Mouse (Mus musculus) thymus, postnatal 4 days (tissue): ENCODE measurements around the gene Pprc1.
A peak's percentile ranks its signal among the peaks of the same experiment; 100 is the strongest.

Experiments
- DNase-seq: peaks from one replicate; pipeline ENCODE4 v3.0.0; 2021

The Pprc1 gene

GRCm38 (mm10) chr19:46044271-46044992 is at the start of gene Pprc1:
Pprc1 (plus strand) TSS chr19:46044886.
- no peak for DNase-seq

DNA sequence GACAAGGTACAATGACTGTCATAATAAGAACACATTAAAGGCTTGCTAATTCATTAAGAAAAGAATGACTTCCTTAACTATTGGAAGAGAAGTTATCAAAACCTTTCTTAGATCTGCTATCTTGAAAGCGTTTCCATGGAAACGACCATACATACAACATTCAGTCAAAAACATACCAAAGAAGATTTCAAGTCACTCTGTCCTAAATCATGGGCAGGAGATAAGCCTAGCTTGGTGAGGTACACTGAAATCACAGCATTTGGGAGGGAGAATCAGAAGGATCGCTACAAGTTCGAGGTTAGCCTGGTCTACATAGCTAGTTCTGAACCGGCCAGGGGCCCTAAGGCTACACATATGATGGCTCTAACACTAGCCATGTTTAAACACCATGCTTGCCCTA is 47.3 kb upstream of the Pprc1 start:
- DNase-seq: no peak

DNA sequence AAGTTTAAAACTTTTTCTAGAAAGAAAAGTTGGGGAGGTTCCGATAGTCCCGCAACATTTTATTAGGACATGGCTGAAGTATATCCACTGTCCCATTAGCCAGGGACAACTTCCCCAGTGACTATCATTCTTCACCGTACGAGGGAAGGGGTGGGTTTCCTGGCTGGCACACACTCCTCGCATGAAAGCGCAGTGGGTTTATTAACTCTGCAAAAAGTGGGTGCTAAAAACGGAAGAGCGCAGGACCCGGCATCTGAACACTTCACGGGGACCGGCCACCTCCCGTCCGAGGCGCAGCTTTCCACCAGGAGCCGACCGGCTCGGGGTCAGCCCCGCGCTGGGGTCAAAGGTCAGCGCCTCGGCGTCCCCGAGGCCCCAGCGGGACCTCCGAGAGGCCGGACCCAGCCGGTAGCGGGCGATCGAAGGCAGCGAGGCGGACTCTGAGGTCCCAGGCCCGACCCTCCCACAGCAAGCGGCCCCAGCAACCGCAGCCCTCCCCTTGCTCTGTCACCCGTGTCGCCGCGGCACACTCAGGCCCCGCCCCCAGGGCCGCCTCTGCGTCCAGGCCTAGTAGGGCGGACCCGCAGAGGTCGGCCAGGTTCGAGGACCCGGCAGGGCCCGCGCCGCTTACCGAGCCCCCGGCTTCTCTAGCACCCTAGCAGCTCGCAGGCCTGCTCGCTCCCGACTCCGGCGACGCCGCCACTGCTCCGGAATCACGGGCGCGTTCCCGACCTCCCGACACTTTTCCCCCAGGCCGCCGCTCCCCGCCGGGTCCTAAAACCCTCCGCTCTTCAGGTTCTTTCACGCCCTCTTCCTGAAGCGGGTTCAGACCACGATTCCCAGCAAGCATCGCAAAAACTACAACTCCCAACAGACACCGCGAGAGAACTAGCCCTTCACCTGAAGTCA is 46.6 kb upstream of the Pprc1 start, which contains the start of gene Armh3:
Armh3 (minus strand) TSS at position 704 of the 909 bp plus-strand sequence.
- DNase-seq: peak; percentile 94

GRCm38 (mm10) chr19:45998694-45999217 is 45.9 kb upstream of the Pprc1 start:
- DNase-seq: no peak

DNA sequence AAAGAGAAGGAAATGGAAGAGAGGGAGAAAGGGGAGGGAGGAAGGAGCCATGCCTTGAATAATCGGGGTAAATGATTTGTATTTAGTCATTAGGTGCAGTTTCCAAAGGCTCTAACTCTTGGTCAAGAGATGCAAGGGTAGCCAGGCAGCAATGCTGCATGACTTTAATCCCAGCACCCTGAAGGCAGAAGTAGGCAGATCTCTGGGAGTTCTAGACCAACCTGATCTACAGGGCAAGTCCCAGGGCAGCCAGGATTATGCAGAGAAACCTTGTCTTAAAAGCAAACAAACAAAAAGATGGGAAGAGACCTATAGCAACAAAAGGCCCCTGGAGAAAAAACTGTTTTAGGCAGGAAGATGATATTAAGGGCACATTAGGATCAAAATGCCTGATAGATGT is 45.3 kb upstream of the Pprc1 start:
- DNase-seq: no peak

DNA sequence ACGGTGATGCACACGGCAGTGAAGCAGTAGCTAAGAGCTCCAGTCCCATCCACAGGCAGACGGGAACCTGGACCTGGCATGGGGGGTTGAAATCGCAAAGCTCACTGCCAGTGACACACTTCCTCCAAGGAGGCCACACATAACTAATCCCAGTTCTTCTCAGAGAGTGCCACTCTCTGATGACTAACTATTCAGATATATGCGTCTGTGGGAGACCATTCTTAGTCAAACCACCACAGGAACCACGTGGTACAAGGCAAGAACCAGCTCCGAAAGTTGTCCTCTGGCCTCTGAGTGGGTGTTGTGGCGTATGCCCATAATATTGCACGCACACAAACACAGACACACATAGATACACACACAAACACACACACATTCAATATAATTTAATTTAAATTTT is 42.4 kb upstream of the Pprc1 start:
- no peak for DNase-seq

- DNase-seq: peak; percentile 84
Observed at GRCm38 (mm10) chr19:46003371-46004226, 41.1 kb upstream of the Pprc1 start, which contains the start of gene Hps6. Hps6 (plus strand) TSS chr19:46003508.

DNA sequence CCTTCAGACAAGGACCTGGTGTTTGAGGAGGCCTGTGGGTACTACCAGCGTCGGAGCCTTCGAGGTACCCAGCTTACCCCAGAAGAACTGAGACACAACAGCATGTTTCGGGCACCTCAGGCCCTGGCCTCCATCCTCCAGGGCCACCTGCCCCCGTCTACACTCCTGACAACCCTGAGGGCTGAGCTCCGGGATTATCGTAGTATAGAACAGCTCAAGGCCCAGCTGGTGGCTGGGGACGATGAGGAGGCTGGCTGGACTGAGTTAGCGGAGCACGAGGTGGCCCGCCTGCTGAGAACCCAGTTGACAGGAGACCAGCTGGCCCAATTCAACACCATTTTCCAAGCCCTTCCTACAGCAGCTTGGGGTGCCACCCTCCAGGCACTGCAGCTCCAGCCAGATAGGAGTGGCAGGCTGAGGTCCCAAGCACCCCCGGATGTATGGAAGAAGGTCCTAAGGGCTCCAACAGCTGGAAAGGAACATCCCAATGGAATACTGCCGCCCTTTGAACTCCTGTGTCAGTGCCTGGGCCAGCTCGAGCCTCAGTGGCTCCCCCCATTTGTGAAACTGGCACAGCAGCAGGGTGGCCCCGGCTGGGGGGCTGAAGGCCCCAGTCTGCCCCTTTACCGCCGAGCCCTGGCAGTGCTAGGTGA is 39.7 kb upstream of the Pprc1 start:
- DNase-seq: no peak

DNA sequence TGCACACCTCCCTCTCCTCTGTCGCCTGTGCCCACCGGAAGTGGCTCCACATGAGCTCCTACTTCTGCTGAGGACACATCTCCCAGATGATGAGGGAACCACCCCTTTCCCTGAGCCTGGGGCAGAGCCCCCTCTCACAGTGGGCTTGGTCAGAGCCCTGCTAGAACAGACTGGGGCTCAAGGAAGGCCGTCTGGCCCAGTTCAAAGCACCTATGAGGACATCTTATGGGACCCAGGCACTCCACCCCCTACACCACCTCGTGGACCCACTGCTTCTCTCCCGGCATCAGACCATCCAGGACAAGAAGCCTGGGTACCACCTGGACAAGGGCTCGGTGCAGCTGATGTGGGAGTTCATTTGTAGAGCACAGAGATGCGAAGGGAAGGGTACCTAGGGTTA is 39.0 kb upstream of the Pprc1 start:
- no peak for DNase-seq

DNA sequence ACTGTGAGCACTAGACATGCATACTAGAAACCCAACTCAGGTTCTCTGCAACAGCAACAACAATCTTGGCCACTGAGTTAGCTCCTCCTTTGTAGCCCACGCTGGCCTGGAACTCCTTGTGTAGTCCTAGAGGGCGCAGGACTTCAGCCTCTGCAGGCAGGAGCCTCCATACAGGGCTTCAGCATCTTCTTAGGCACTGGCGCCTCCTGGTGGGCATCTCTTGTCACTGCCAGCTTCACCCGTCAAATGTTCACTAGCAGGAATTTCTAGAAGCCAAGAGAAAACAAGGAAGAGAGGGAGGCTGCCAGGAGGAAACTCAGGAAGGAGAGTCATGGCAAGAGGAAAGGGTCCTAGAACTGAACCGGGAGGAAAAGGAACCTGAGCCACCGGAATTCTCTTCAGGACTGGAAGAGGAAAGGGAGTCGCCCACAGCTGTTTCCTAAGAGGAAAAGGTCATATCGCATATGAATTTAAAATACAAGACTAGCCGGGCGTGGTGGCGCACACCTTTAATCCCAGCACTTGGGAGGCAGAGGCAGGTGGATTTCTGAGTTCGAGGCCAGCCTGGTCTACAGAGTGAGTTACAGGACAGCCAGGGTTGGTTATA is 30.0 kb upstream of the Pprc1 start:
- peak; percentile 90 for DNase-seq

- no peak for DNase-seq
Observed at GRCm38 (mm10) chr19:46016023-46016422, 28.7 kb upstream of the Pprc1 start.

GRCm38 (mm10) chr19:46024959-46025358 is 19.7 kb upstream of the Pprc1 start:
- no peak for DNase-seq

DNA sequence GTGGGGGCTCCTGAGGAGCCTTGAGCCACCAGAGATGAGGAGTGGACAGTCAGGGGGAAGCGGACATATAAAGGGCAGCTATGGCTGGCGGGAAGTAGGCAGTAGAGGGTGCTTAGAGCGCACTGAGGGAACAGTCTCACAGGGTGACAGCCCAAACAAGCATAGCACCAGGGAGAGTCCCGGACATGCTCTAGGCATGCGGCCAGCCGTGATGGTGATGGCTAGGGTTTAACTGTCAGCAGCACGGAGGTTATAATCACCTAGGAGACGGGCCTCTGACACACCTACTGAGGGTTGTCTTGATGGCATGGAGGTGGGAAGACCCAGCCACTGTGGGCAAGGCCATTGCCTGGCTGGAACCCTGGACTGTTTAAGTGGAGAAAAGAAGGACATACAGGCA is 18.1 kb upstream of the Pprc1 start:
- no peak for DNase-seq

GRCm38 (mm10) chr19:46028747-46029320 is 15.9 kb upstream of the Pprc1 start:
- peak; percentile 31 for DNase-seq

DNA sequence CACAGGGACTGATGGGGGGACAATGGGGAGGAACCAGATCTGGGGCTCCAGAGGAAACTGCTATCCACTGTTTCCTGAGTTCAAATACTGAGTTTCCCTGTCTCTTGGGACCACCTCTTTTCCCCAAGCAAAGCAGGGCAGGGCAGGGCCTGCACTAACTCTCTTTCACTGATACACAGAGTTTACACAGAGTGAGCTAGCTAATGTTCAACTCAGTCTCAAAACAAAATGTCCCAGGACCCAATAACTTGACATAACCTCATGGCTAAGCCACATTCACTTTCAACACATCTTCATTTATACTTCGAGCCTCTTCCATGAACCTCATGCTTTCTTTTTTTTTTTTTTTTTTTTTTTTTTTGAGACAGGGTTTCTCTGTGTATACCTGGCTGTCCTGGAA is 15.0 kb upstream of the Pprc1 start:
- no peak for DNase-seq

- DNase-seq: no peak
Observed at GRCm38 (mm10) chr19:46030196-46030983, 14.3 kb upstream of the Pprc1 start.

DNA sequence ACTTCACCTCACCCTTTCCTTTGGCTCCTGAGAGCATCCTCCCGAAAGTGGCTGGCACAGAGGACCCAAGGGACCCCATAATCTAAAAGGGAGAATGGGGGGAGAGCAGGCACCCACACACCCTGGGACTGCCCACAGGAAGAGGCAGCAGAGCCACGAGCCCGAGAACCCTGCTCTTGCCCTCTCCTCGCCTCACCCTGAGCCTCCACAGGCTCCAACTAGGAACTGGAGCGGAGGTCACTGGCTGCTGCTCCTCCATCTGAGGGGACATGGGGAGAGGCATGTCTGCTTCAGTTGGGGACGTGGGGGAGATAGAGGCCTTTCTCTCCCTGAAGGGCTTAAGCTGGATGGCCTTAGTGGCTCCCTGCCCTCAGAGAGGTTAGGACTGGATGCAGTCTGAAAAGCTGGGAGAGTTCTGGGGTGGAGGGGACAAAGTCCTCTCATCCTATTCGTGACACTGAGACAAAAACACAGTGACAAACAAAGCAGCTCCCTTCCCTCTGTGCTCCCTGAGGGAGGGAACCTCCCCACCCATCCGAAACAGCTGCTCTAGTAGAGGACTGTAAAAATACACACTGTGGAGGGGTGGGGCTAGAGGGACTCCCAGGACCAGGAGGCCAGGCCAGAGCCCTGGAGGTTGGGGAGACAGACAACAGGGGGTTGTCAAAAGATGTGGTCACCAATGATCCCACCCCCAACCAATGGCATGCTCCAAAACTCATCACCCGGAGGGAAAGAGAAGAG is 12.8 kb upstream of the Pprc1 start:
- DNase-seq: no peak

GRCm38 (mm10) chr19:46032731-46033510 is 11.8 kb upstream of the Pprc1 start:
- no peak for DNase-seq

DNA sequence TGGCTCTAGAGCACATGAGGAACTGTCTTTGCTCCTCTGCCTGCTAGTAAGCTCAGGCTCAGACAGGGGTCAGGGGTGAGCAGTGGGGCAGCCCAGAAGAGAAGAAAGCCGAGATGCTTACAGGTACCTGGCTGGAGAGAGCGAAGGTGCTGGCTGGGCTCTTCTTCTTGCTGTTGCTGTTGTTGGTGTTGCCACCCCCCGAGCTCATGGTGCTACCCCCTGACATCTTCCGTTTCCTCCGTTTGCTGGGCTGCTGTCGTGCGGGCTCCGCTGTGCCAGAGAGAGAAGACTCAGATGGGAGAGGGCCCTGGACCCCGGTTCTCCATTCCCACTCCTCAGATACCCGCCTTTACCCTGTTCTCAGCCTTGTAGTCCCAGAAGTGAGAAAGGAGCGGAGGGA is 10.8 kb upstream of the Pprc1 start:
- no peak for DNase-seq
